Mouse (Mus musculus) limb, embryonic 10.5 days (tissue): ENCODE measurements around the gene Stk10. TPM values are rescaled to one million over a fixed set of nuclear protein-coding genes. Genes with fewer than 3 reads are reported as not detected.

ENCODE experiments used
- DNase-seq: peaks from one replicate; pipeline ENCODE4 v3.0.0-alpha.2; 2017; ENCODE audit warnings: low spot score
- H3K27ac ChIP-seq: fragments of 300-500 bp; sonication (generic); 2 replicates; pipeline ENCODE4 v1.5.1; 2016; ENCODE audit warnings: mild to moderate bottlenecking
- H3K27me3 ChIP-seq: fragments of 300-500 bp; sonication (generic); 2 replicates; pipeline ENCODE4 v1.6.1; 2016; ENCODE audit warnings: low read depth, mild to moderate bottlenecking; ENCODE audit not compliant: poor library complexity, severe bottlenecking
- H3K36me3 ChIP-seq: fragments of 300-500 bp; sonication (generic); 2 replicates; pipeline ENCODE4 v1.6.1; 2016; ENCODE audit warnings: mild to moderate bottlenecking, moderate library complexity
- H3K4me1 ChIP-seq: fragments of 300-500 bp; sonication (generic); 2 replicates; pipeline ENCODE4 v1.6.1; 2016
- H3K4me3 ChIP-seq: fragments of 300-500 bp; sonication (generic); 2 replicates; pipeline ENCODE4 v1.5.1; 2016; ENCODE audit warnings: mild to moderate bottlenecking, moderate library complexity
- H3K9me3 ChIP-seq: fragments of 300-500 bp; sonication (generic); replicated peaks from 2 replicates; pipeline ENCODE4 v1.6.1; 2016; ENCODE audit warnings: mild to moderate bottlenecking
- WGBS: fragments of 180-500 bp; shearing (Covaris S2); methylation state at CpG from one replicate; pipeline ENCODE4 v1.1.7; 2016; 5-methylcytosine and 5-hydroxymethylcytosine counted together
- polyA plus RNA-seq: library from polyadenylated mRNA; unstranded; fragments of >200 nt; fragmentation: Nextera tagmentation; extraction: Ambion mirVana; gene quantifications from 2 replicates; pipeline ENCODE4 v1.2.1, GENCODE M21; 2016

Gene Stk10
- polyA plus RNA-seq, 1 experiment from 2014 or later, result 2.8 TPM

- H3K27ac ChIP-seq, result no peak overlapping the region
- WGBS, result 93% methylated on average over 12 of the region's 12 CpGs
These were observed 56.1 kb downstream of the Stk10 start for GRCm38 (mm10) chr11:32589201-32589600.

GRCm38 (mm10) chr11:32589791-32590190 lies 56.7 kb downstream of the Stk10 start:
- H3K27ac ChIP-seq, result no peak overlapping the region
- DNase-seq, result no peak
- H3K27me3 ChIP-seq, result no peaks in the 10 kb centered on the region
- H3K9me3 ChIP-seq, result no peaks in the 10 kb centered on the region
- WGBS, result 94% methylated on average over 8 of the region's 8 CpGs
- H3K4me1 ChIP-seq, result peaks cover 10% of the 10 kb centered on the region
- H3K4me3 ChIP-seq, result no peak overlapping the region
- no peaks in the 10 kb centered on the region for H3K36me3 ChIP-seq

More at GRCm38 (mm10) chr11:32589201-32589600, 56.1 kb downstream of the Stk10 start:
- no peaks in the 10 kb centered on the region for H3K36me3 ChIP-seq
- H3K27me3 ChIP-seq, result no peaks in the 10 kb centered on the region
- H3K4me1 ChIP-seq, result peaks cover 10% of the 10 kb centered on the region
- H3K9me3 ChIP-seq, result no peaks in the 10 kb centered on the region
- no peak overlapping the region for H3K4me3 ChIP-seq
- no peak for DNase-seq

GRCm38 (mm10) chr11:32590205-32590604 lies 57.1 kb downstream of the Stk10 start:
- DNase-seq, result no peak
- no peaks in the 10 kb centered on the region for H3K27me3 ChIP-seq

GRCm38 (mm10) chr11:32591921-32592850 lies 59.1 kb downstream of the Stk10 start:
- no peak for DNase-seq
- Histone ChIP-seq H3K4me3 (no peak overlapping the region), H3K36me3 (no peaks in the 10 kb centered on the region), H3K4me1 (peaks cover 10% of the 10 kb centered on the region), H3K27me3 (no peaks in the 10 kb centered on the region), H3K27ac (no peak overlapping the region), H3K9me3 (no peaks in the 10 kb centered on the region)
- WGBS, result 74% methylated on average over 12 of the region's 12 CpGs

More at GRCm38 (mm10) chr11:32590205-32590604, 57.1 kb downstream of the Stk10 start:
- H3K36me3 ChIP-seq, result no peaks in the 10 kb centered on the region
- 80% methylated on average over 6 of the region's 6 CpGs for WGBS
- no peak overlapping the region for H3K4me3 ChIP-seq
- H3K4me1 ChIP-seq, result peaks cover 10% of the 10 kb centered on the region
- no peaks in the 10 kb centered on the region for H3K9me3 ChIP-seq
- H3K27ac ChIP-seq, result no peak overlapping the region

- H3K9me3 ChIP-seq, result no peaks in the 10 kb centered on the region
- no peak overlapping the region for H3K4me3 ChIP-seq
- H3K4me1 ChIP-seq, result peaks cover 5% of the 10 kb centered on the region
- no peak overlapping the region for H3K27ac ChIP-seq
- 83% methylated on average over 7 of the region's 7 CpGs for WGBS
- H3K27me3 ChIP-seq, result no peaks in the 10 kb centered on the region
- no peaks in the 10 kb centered on the region for H3K36me3 ChIP-seq
- no peak for DNase-seq
These were observed 60.0 kb downstream of the Stk10 start for GRCm38 (mm10) chr11:32593081-32593480.

- Histone ChIP-seq H3K4me3 (no peak overlapping the region), H3K27me3 (no peaks in the 10 kb centered on the region), H3K36me3 (no peaks in the 10 kb centered on the region), H3K4me1 (no peaks in the 10 kb centered on the region), H3K9me3 (no peaks in the 10 kb centered on the region), H3K27ac (no peak overlapping the region)
- DNase-seq, result no peak
- WGBS, result 94% methylated on average over 4 of the region's 4 CpGs
These were observed 61.0 kb downstream of the Stk10 start for GRCm38 (mm10) chr11:32594122-32594521.

GRCm38 (mm10) chr11:32600371-32600770 lies 67.3 kb downstream of the Stk10 start:
- WGBS, result 91% methylated on average over 6 of the region's 6 CpGs
- peaks cover 21% of the 10 kb centered on the region for H3K4me1 ChIP-seq

GRCm38 (mm10) chr11:32601528-32602323 lies 68.6 kb downstream of the Stk10 start:
- no peaks in the 10 kb centered on the region for H3K27me3 ChIP-seq
- peaks cover 23% of the 10 kb centered on the region for H3K4me1 ChIP-seq
- no peaks in the 10 kb centered on the region for H3K9me3 ChIP-seq
- H3K36me3 ChIP-seq, result no peaks in the 10 kb centered on the region
- DNase-seq, result peak; percentile 50
- 33% methylated on average over 12 of the region's 12 CpGs for WGBS
- peak overlapping the region; percentile 27 for H3K4me3 ChIP-seq
- no peak overlapping the region for H3K27ac ChIP-seq

More at GRCm38 (mm10) chr11:32600371-32600770, 67.3 kb downstream of the Stk10 start:
- no peaks in the 10 kb centered on the region for H3K9me3 ChIP-seq
- no peaks in the 10 kb centered on the region for H3K36me3 ChIP-seq
- no peak overlapping the region for H3K27ac ChIP-seq
- H3K4me3 ChIP-seq, result no peak overlapping the region
- DNase-seq, result no peak
- no peaks in the 10 kb centered on the region for H3K27me3 ChIP-seq

- Histone ChIP-seq H3K36me3 (no peaks in the 10 kb centered on the region), H3K27ac (no peak overlapping the region), H3K9me3 (no peaks in the 10 kb centered on the region), H3K4me1 (peaks cover 23% of the 10 kb centered on the region), H3K4me3 (no peak overlapping the region), H3K27me3 (no peaks in the 10 kb centered on the region)
- 67% methylated on average over 4 of the region's 4 CpGs for WGBS
- DNase-seq, result no peak
These were observed 71.6 kb downstream of the Stk10 start for GRCm38 (mm10) chr11:32604663-32605062.

GRCm38 (mm10) chr11:32605131-32605860 lies 72.2 kb downstream of the Stk10 start:
- H3K4me1 ChIP-seq, result peaks cover 23% of the 10 kb centered on the region
- no peak overlapping the region for H3K4me3 ChIP-seq
- no peaks in the 10 kb centered on the region for H3K36me3 ChIP-seq
- DNase-seq, result no peak
- no peaks in the 10 kb centered on the region for H3K9me3 ChIP-seq
- 68% methylated on average over 7 of the region's 7 CpGs for WGBS
- no peaks in the 10 kb centered on the region for H3K27me3 ChIP-seq
- 0 out of 2 replicates have a peak overlapping the region, but pooled peaks have one; percentile 11 for H3K27ac ChIP-seq

- no peaks in the 10 kb centered on the region for H3K36me3 ChIP-seq
- WGBS, result 89% methylated on average over 3 of the region's 3 CpGs
- no peaks in the 10 kb centered on the region for H3K9me3 ChIP-seq
- no peak for DNase-seq
- H3K4me1 ChIP-seq, result peaks cover 23% of the 10 kb centered on the region
- no peak overlapping the region for H3K27ac ChIP-seq
- H3K4me3 ChIP-seq, result no peak overlapping the region
- no peaks in the 10 kb centered on the region for H3K27me3 ChIP-seq
These were observed 72.8 kb downstream of the Stk10 start for GRCm38 (mm10) chr11:32605907-32606306.

- Histone ChIP-seq H3K4me1 (peaks cover 21% of the 10 kb centered on the region), H3K4me3 (no peak overlapping the region), H3K27me3 (no peaks in the 10 kb centered on the region), H3K36me3 (no peaks in the 10 kb centered on the region), H3K9me3 (no peaks in the 10 kb centered on the region), H3K27ac (no peak overlapping the region)
- DNase-seq, result no peak
These were observed 74.2 kb downstream of the Stk10 start for GRCm38 (mm10) chr11:32607319-32607718.
